Mouse (Mus musculus) bone marrow, adult 2 months (tissue): ENCODE data around the gene Klhl32.

ENCODE experiments used
- CTCF ChIP-seq: fragments of 200-500 bp; IDR thresholded peaks from 2 replicates; pipeline ENCODE4 v1.5.1; 2011; ENCODE audit warnings: low read length, control low read depth; ENCODE audit not compliant: control insufficient read depth, insufficient read depth
- POLR2A ChIP-seq: fragments of 200-500 bp; IDR thresholded peaks from 2 replicates; pipeline ENCODE4 v1.6.1; 2011; ENCODE audit warnings: low read depth, mild to moderate bottlenecking, control low read depth, low read length, borderline replicate concordance; ENCODE audit not compliant: control insufficient read depth

- no peak for TF ChIP-seq POLR2A
- no peak for TF ChIP-seq CTCF
These were observed 55.7 kb downstream of the Klhl32 start for GRCm38 (mm10) chr4:24795180-24795579.
